Mouse (Mus musculus) limb, embryonic 11.5 days (tissue): ENCODE data around the gene Gng11. TPM values are rescaled to one million over a fixed set of nuclear protein-coding genes. Genes with fewer than 3 reads are reported as not detected.

ENCODE experiments used
- ATAC-seq: fragments of 200-750 bp; cut with Nextera tagmentation; 2 replicates; pipeline ENCODE4 v1.8.0; 2017; ENCODE audit warnings: low read depth; ENCODE audit not compliant: insufficient number of reproducible peaks, low FRiP score, low TSS enrichment
- DNase-seq: peaks from one replicate; pipeline ENCODE4 v3.0.0-alpha.2; 2015; ENCODE audit warnings: low spot score
- H3K27ac ChIP-seq: fragments of 300-500 bp; sonication (generic); replicated peaks from 2 replicates; pipeline ENCODE4 v1.5.1; 2014; ENCODE audit warnings: low read depth, mild to moderate bottlenecking, low read length
- H3K27me3 ChIP-seq: fragments of 300-500 bp; sonication (generic); 2 replicates; pipeline ENCODE4 v1.6.1; 2014; ENCODE audit warnings: mild to moderate bottlenecking, low read length, mixed read lengths; ENCODE audit not compliant: control insufficient read depth, insufficient read depth
- H3K36me3 ChIP-seq: fragments of 300-500 bp; sonication (generic); 2 replicates; pipeline ENCODE4 v1.6.1; 2014; ENCODE audit warnings: mild to moderate bottlenecking, low read length, moderate library complexity, mixed read lengths; ENCODE audit not compliant: control insufficient read depth, insufficient read depth
- H3K4me1 ChIP-seq: fragments of 300-500 bp; sonication (generic); 2 replicates; pipeline ENCODE4 v1.6.1; 2014; ENCODE audit warnings: low read length, mixed read lengths; ENCODE audit not compliant: control insufficient read depth, insufficient read depth
- H3K4me2 ChIP-seq: fragments of 300-500 bp; sonication (generic); 2 replicates; pipeline ENCODE4 v1.6.1; 2014; ENCODE audit warnings: low read depth, mild to moderate bottlenecking, moderate library complexity; ENCODE audit not compliant: severe bottlenecking
- H3K4me3 ChIP-seq: fragments of 300-500 bp; sonication (generic); 2 replicates; pipeline ENCODE4 v1.5.1; 2014; ENCODE audit warnings: low read depth, low read length
- H3K9ac ChIP-seq: fragments of 300-500 bp; sonication (generic); 2 replicates; pipeline ENCODE4 v1.6.1; 2014; ENCODE audit warnings: mild to moderate bottlenecking, low read length
- H3K9me3 ChIP-seq: fragments of 300-500 bp; sonication (generic); 2 replicates; pipeline ENCODE4 v1.6.1; 2016; ENCODE audit warnings: low read length; ENCODE audit not compliant: control insufficient read depth
- WGBS: fragments of 180-500 bp; shearing (Covaris S2); extraction: QIAGEN DNeasy Blood & Tissue Kit; methylation state at CpG from one replicate; pipeline ENCODE4 v1.1.7; 2014; 5-methylcytosine and 5-hydroxymethylcytosine counted together
- polyA plus RNA-seq: library from polyadenylated mRNA; unstranded; fragments of >200 nt; fragmentation: Nextera tagmentation; extraction: Ambion mirVana; gene quantifications from 2 replicates; pipeline ENCODE4 v1.2.1, GENCODE M21; 2014

Gng11 gene
- polyA plus RNA-seq, result 44.2 and 46.6 TPM in 2 replicates

- Histone ChIP-seq H3K27me3 (no peaks in the 10 kb centered on the region), H3K9me3 (no peaks in the 10 kb centered on the region), H3K4me2 (peak within 1 kb of the TSS; percentile 76), H3K36me3 (no peaks in the 10 kb centered on the region), H3K4me3 (peak within 1 kb of the TSS; percentile 38), H3K9ac (peak within 1 kb of the TSS; percentile 87), H3K27ac (peak within 1 kb of the TSS; percentile 30; the same call in 1 of the 2 replicates), H3K4me1 (no peaks in the 10 kb centered on the region)
- ATAC-seq, result peak; percentile 81
- WGBS, result 3% methylated on average over 19 of the region's 19 CpGs
- DNase-seq, result peak; percentile 72
Observed at GRCm38 (mm10) chr6:4003890-4004306, at the start of gene Gng11. Gng11 (plus strand) TSS chr6:4003904.

GRCm38 (mm10) chr6:3954969-3955368 is 48.7 kb upstream of the Gng11 start:
- Histone ChIP-seq H3K36me3 (no peaks in the 10 kb centered on the region), H3K27ac (no peak overlapping the region), H3K27me3 (no peaks in the 10 kb centered on the region), H3K9ac (no peak overlapping the region), H3K4me1 (no peaks in the 10 kb centered on the region), H3K9me3 (no peaks in the 10 kb centered on the region), H3K4me3 (no peak overlapping the region), H3K4me2 (no peak overlapping the region)
- DNase-seq (no peak), ATAC-seq (no peak)
- 61% methylated on average over 4 of the region's 4 CpGs for WGBS

- no peak overlapping the region for H3K4me3 ChIP-seq
- ATAC-seq, result no peak
- no peaks in the 10 kb centered on the region for H3K9me3 ChIP-seq
- H3K36me3 ChIP-seq, result no peaks in the 10 kb centered on the region
- no peak overlapping the region for H3K27ac ChIP-seq
- H3K9ac ChIP-seq, result no peak overlapping the region
- H3K4me1 ChIP-seq, result no peaks in the 10 kb centered on the region
- peak overlapping the region; percentile 29 for H3K4me2 ChIP-seq
- peaks cover 2% of the 10 kb centered on the region for H3K27me3 ChIP-seq
- 23% methylated on average over 31 of the region's 31 CpGs for WGBS
- peak; percentile 27 for DNase-seq
Observed at GRCm38 (mm10) chr6:3967676-3968626, 35.8 kb upstream of the Gng11 start.

- no peak overlapping the region for H3K4me3 ChIP-seq
- peaks cover 2% of the 10 kb centered on the region; the same call in 1 of the 2 replicates for H3K27me3 ChIP-seq
- no peaks in the 10 kb centered on the region for H3K36me3 ChIP-seq
- H3K4me1 ChIP-seq, result no peaks in the 10 kb centered on the region
- DNase-seq (no peak), ATAC-seq (no peak)
- no peak overlapping the region for H3K27ac ChIP-seq
- H3K9ac ChIP-seq, result no peak overlapping the region
- 85% methylated on average over 1 of the region's 1 CpGs for WGBS
- H3K4me2 ChIP-seq, result no peak overlapping the region
- H3K9me3 ChIP-seq, result no peaks in the 10 kb centered on the region
Observed at GRCm38 (mm10) chr6:3973679-3974078, 30.0 kb upstream of the Gng11 start.

GRCm38 (mm10) chr6:3982661-3983284 is 20.9 kb upstream of the Gng11 start:
- Histone ChIP-seq H3K4me1 (no peaks in the 10 kb centered on the region), H3K36me3 (no peaks in the 10 kb centered on the region), H3K27me3 (no peaks in the 10 kb centered on the region), H3K4me2 (no peak overlapping the region), H3K9me3 (no peaks in the 10 kb centered on the region), H3K4me3 (no peak overlapping the region), H3K27ac (no peak overlapping the region), H3K9ac (no peak overlapping the region)
- DNase-seq (no peak), ATAC-seq (no peak)
- WGBS, result 82% methylated on average over 5 of the region's 5 CpGs

- Histone ChIP-seq H3K4me2 (no peak within 1 kb of the TSS), H3K4me3 (no peak within 1 kb of the TSS), H3K9ac (no peak within 1 kb of the TSS), H3K36me3 (no peaks in the 10 kb centered on the region), H3K9me3 (no peaks in the 10 kb centered on the region), H3K4me1 (no peaks in the 10 kb centered on the region), H3K27ac (no peak within 1 kb of the TSS), H3K27me3 (no peaks in the 10 kb centered on the region)
- 85% methylated on average over 3 of the region's 3 CpGs for WGBS
- ATAC-seq, result no peak
- no peak for DNase-seq
Observed at GRCm38 (mm10) chr6:3988750-3989149, 15.0 kb upstream of the Gng11 start, which contains the start of gene Tfpi2. Tfpi2 (minus strand) TSS chr6:3988919.

- WGBS, result 88% methylated on average over 6 of the region's 6 CpGs
- DNase-seq, result no peak
- Histone ChIP-seq H3K9ac (no peak within 1 kb of the TSS), H3K27ac (no peak within 1 kb of the TSS), H3K4me2 (no peak within 1 kb of the TSS), H3K27me3 (no peaks in the 10 kb centered on the region), H3K9me3 (no peaks in the 10 kb centered on the region), H3K4me1 (no peaks in the 10 kb centered on the region), H3K4me3 (no peak within 1 kb of the TSS), H3K36me3 (no peaks in the 10 kb centered on the region)
- ATAC-seq, result no peak
Observed at GRCm38 (mm10) chr6:3993492-3993891, 10.2 kb upstream of the Gng11 start, which contains the start of gene Gngt1. Gngt1 (plus strand) TSS chr6:3993792.

- no peak for DNase-seq
- Histone ChIP-seq H3K4me1 (no peaks in the 10 kb centered on the region), H3K36me3 (no peaks in the 10 kb centered on the region), H3K9me3 (no peaks in the 10 kb centered on the region), H3K9ac (no peak overlapping the region), H3K27ac (no peak overlapping the region), H3K4me3 (no peak overlapping the region), H3K4me2 (no peak overlapping the region), H3K27me3 (no peaks in the 10 kb centered on the region)
- WGBS, result 81% methylated on average over 4 of the region's 4 CpGs
- no peak for ATAC-seq
Observed at GRCm38 (mm10) chr6:3998089-3998488, 5.6 kb upstream of the Gng11 start.
